15 mouse cellular contexts compared by ENCODE assay signal in genomic region chr16:4080419-4080818, GRCm38 (mm10). TPM values are rescaled to one million over a fixed set of nuclear protein-coding genes. Genes with fewer than 3 reads are reported as not detected.
DNase-seq lines count a peak whose midpoint lies in the region; ATAC-seq and TF ChIP-seq lines count a peak whose summit lies in the region.
"Not testable (repeated sequence)": the region's sequence is repeated elsewhere in the genome, so short reads cannot be mapped to it uniquely, and the experiment has no call there.
"Had no signal": no experiment of that assay in that cellular context is flagged by ENCODE, and none has a peak within 500 bp of the region (broad histone marks: within the 10 kb centered on the region; RNA-seq: fewer than 3 reads in every experiment).

No protein-coding gene starts in this region.

- peaks cover 7 to 25% of the 10 kb centered on the region in 2 experiments for H3K4me1 ChIP-seq in MEL (ENCODE audit: control insufficient read depth in 1 of 2, insufficient read depth in 2 of 2, low read length in 2 of 2)
- H3K4me1 ChIP-seq in heart, embryonic 10.5 days = peaks cover 25% of the 10 kb centered on the region
- peaks cover 34% of the 10 kb centered on the region for H3K4me1 ChIP-seq in heart, embryonic 12.5 days (replicated peaks)
- H3K4me1 ChIP-seq in heart, embryonic 13.5 days = peaks cover 47% of the 10 kb centered on the region
- peaks cover 38% of the 10 kb centered on the region for H3K4me1 ChIP-seq in heart, embryonic 15.5 days (replicated peaks)
- H3K4me1 ChIP-seq in heart, embryonic 16.5 days (ENCODE audit: control insufficient read depth, insufficient read depth, low read length) = peaks cover 30% of the 10 kb centered on the region
- H3K4me1 ChIP-seq in heart, postnatal 0 days (ENCODE audit: control insufficient read depth, insufficient read depth) = peaks cover 17% of the 10 kb centered on the region

- peaks cover 0 to 29% of the 10 kb centered on the region in 2 experiments; a peak in 3 of 4 replicates for H3K36me3 ChIP-seq in MEL (ENCODE audit: control insufficient read depth in 1 of 2, insufficient read depth in 2 of 2, low read length in 2 of 2)
- peaks cover 28% of the 10 kb centered on the region for H3K36me3 ChIP-seq in heart, embryonic 10.5 days
- H3K36me3 ChIP-seq in heart, embryonic 12.5 days = peaks cover 28% of the 10 kb centered on the region
- H3K36me3 ChIP-seq in heart, embryonic 13.5 days = peaks cover 36% of the 10 kb centered on the region
- peaks cover 26% of the 10 kb centered on the region for H3K36me3 ChIP-seq in heart, embryonic 15.5 days
- peaks cover 27% of the 10 kb centered on the region for H3K36me3 ChIP-seq in heart, embryonic 16.5 days (ENCODE audit: control insufficient read depth, insufficient read depth)
- H3K36me3 ChIP-seq in heart, postnatal 0 days (replicated peaks; ENCODE audit: control insufficient read depth, insufficient read depth, low read length) = peaks cover 19% of the 10 kb centered on the region

- DNase-seq in MEL (ENCODE audit: low read depth, low spot score) = peak; percentile 21
- peak; percentile 53 for DNase-seq in heart, adult 11 months
- peak; percentile 13 for DNase-seq in heart, embryonic 10.5 days (ENCODE audit: low spot score)
- DNase-seq in heart, postnatal 0 days (ENCODE audit: low spot score) = peak; percentile 14

- TF ChIP-seq EP300 in MEL (IDR thresholded peaks at IDR 0.05; ENCODE audit: low read depth in 1 of 2, low read length in 2 of 2); heart, postnatal 0 days (IDR thresholded peaks at IDR 0.05; ENCODE audit: low read depth): not testable (repeated sequence)

- not testable (repeated sequence) for TF ChIP-seq CTCF in MEL (IDR thresholded peaks at IDR 0.05 in 2 of 3, conservative IDR thresholded peaks at IDR 0.05 in 1 of 3; ENCODE audit: control insufficient read depth in 1 of 3, insufficient read depth in 1 of 3, low read depth in 2 of 3, low read length in 3 of 3, poor library complexity in 1 of 3, severe bottlenecking in 1 of 3); heart, postnatal 0 days (IDR thresholded peaks at IDR 0.05; ENCODE audit: low read depth)

- not testable (repeated sequence) for H3K4me2 ChIP-seq in heart, embryonic 12.5 days; heart, embryonic 13.5 days; heart, embryonic 15.5 days; heart, embryonic 16.5 days (ENCODE audit: low read depth, low read length); heart, postnatal 0 days (ENCODE audit: low read depth, low read length)

- 63% methylated on average over 3 of the region's 3 CpGs for WGBS in heart, embryonic 10.5 days
- 45% methylated on average over 3 of the region's 3 CpGs for WGBS in heart, embryonic 12.5 days
- 41% methylated on average over 3 of the region's 3 CpGs for WGBS in heart, embryonic 13.5 days
- WGBS in heart, embryonic 15.5 days = 34% methylated on average over 3 of the region's 3 CpGs
- 27% methylated on average over 3 of the region's 3 CpGs for WGBS in heart, embryonic 16.5 days
- 23% methylated on average over 3 of the region's 3 CpGs for WGBS in heart, postnatal 0 days

- H3K4me3 ChIP-seq in MEL (ENCODE audit: control insufficient read depth in 1 of 2, insufficient read depth in 1 of 2, low read depth in 2 of 2, low read length in 2 of 2); heart, embryonic 10.5 days; heart, embryonic 12.5 days; heart, embryonic 13.5 days; heart, embryonic 15.5 days; heart, embryonic 16.5 days (ENCODE audit: low read length); heart, postnatal 0 days (ENCODE audit: low read depth, low read length): not testable (repeated sequence)

- H3K9ac ChIP-seq in MEL (ENCODE audit: control insufficient read depth, low read depth, low read length, poor library complexity, severe bottlenecking); heart, embryonic 12.5 days; heart, embryonic 13.5 days; heart, embryonic 15.5 days; heart, embryonic 16.5 days (ENCODE audit: low read length); heart, postnatal 0 days (replicated peaks; ENCODE audit: low read depth, low read length): not testable (repeated sequence)

- not testable (repeated sequence) for TF ChIP-seq RAD21 in MEL (IDR thresholded peaks at IDR 0.05; ENCODE audit: low read depth, low read length)

- not testable (repeated sequence) for H3K9me3 ChIP-seq in MEL (replicated peaks; ENCODE audit: insufficient read depth, low read length); heart, embryonic 10.5 days; heart, embryonic 12.5 days (replicated peaks); heart, embryonic 13.5 days; heart, embryonic 15.5 days (replicated peaks); heart, embryonic 16.5 days (replicated peaks; ENCODE audit: control insufficient read depth, low read length); heart, postnatal 0 days (replicated peaks; ENCODE audit: control insufficient read depth, low read length)

- peaks cover 21% of the 10 kb centered on the region for H3K79me2 ChIP-seq in MEL (ENCODE audit: control insufficient read depth, insufficient read depth, low read length, poor library complexity)

- H3K27me3 ChIP-seq in MEL (ENCODE audit: control insufficient read depth in 1 of 2, insufficient read depth in 2 of 2, low read length in 2 of 2); heart, embryonic 10.5 days (ENCODE audit: insufficient read depth, poor library complexity, severe bottlenecking); heart, embryonic 12.5 days (replicated peaks); heart, embryonic 13.5 days (replicated peaks); heart, embryonic 15.5 days; heart, embryonic 16.5 days (ENCODE audit: control insufficient read depth, insufficient read depth, low read length); heart, postnatal 0 days (ENCODE audit: control insufficient read depth, insufficient read depth, low read length): not testable (repeated sequence)

- not testable (repeated sequence) for TF ChIP-seq POLR2A in MEL (IDR thresholded peaks at IDR 0.05; ENCODE audit: control insufficient read depth in 1 of 2, insufficient read depth in 1 of 2, low read depth in 1 of 2, low read length in 2 of 2, poor library complexity in 1 of 2)

- H3K27ac ChIP-seq in MEL (ENCODE audit: control insufficient read depth, low read depth, low read length); heart, embryonic 10.5 days: not testable (repeated sequence)
- H3K27ac ChIP-seq in heart, embryonic 12.5 days (ENCODE audit: poor library complexity, severe bottlenecking) = 0 out of 2 replicates have a peak overlapping the region, but pooled peaks have one; percentile 27
- peak overlapping the region; percentile 64 for H3K27ac ChIP-seq in heart, embryonic 13.5 days (replicated peaks)
- peak overlapping the region; percentile 52 for H3K27ac ChIP-seq in heart, embryonic 15.5 days
- peak overlapping the region; percentile 75 for H3K27ac ChIP-seq in heart, embryonic 16.5 days (ENCODE audit: low read length)
- H3K27ac ChIP-seq in heart, postnatal 0 days (ENCODE audit: low read depth) = peak overlapping the region; percentile 71

- ATAC-seq in heart, embryonic 12.5 days (ENCODE audit: insufficient number of reproducible peaks, low FRiP score); heart, embryonic 13.5 days (ENCODE audit: extremely low read depth, insufficient number of reproducible peaks, low FRiP score, low TSS enrichment); heart, embryonic 15.5 days (replicated peaks; ENCODE audit: insufficient number of reproducible peaks, insufficient read depth, low FRiP score, low read depth); heart, embryonic 16.5 days (replicated peaks; ENCODE audit: extremely low read depth, insufficient read depth, low FRiP score); heart, postnatal 0 days (ENCODE audit: insufficient read depth, low read depth): not testable (repeated sequence)

RNA-seq across cellular contexts. Expression of gene Trap1, which starts 2.8 kb away (rescaled TPM):
- total RNA-seq in MEL (2012; rRNA removed) = 120 and 128 TPM in 2 replicates
- polyA plus RNA-seq in MEL (2012; ENCODE audit: insufficient read depth in 1 of 2, insufficient read length in 2 of 2, low read depth in 1 of 2, low replicate concordance in 2 of 2, missing spikeins in 1 of 2) = 100 to 1,000 TPM; 214 to 299 TPM
- 105 and 112 TPM in 2 replicates for polyA plus RNA-seq in heart, embryonic 10.5 days (2016; fragmentation: Nextera tagmentation; extraction: Ambion mirVana)
- 97.3 and 102 TPM in 2 replicates for polyA plus RNA-seq in heart, embryonic 12.5 days (2016; fragmentation: Nextera tagmentation; extraction: Ambion mirVana)
- polyA plus RNA-seq in heart, embryonic 13.5 days (2015; fragmentation: Nextera tagmentation; extraction: Ambion mirVana) = 93.9 and 103 TPM in 2 replicates
- polyA plus RNA-seq in heart, embryonic 15.5 days (2015; fragmentation: Nextera tagmentation; extraction: Ambion mirVana) = 102 and 110 TPM in 2 replicates
- 128 and 142 TPM in 2 replicates for polyA plus RNA-seq in heart, embryonic 16.5 days (2015; fragmentation: Nextera tagmentation; extraction: Ambion mirVana)
- total RNA-seq in heart, postnatal 0 days (2014; rRNA removed; ENCODE audit: low replicate concordance) = 109 and 135 TPM in 2 replicates
- 117 and 121 TPM in 2 replicates for polyA plus RNA-seq in heart, postnatal 0 days (2015; fragmentation: Nextera tagmentation; extraction: Ambion mirVana)

RNA-seq across cellular contexts. Expression of gene Dnase1, which starts 43.7 kb away (rescaled TPM):
- total RNA-seq in MEL (2012; rRNA removed) = 0.42 and 0.81 TPM in 2 replicates
- polyA plus RNA-seq in MEL (2012; ENCODE audit: insufficient read depth in 1 of 2, insufficient read length in 2 of 2, low read depth in 1 of 2, low replicate concordance in 2 of 2, missing spikeins in 1 of 2) = 1 to 10 TPM in 1 of 2 experiments, not detected in 1; 7.7 TPM
- 5.2 and 5.5 TPM in 2 replicates for polyA plus RNA-seq in heart, embryonic 10.5 days (2016; fragmentation: Nextera tagmentation; extraction: Ambion mirVana)
- 3.4 and 5.0 TPM in 2 replicates for polyA plus RNA-seq in heart, embryonic 12.5 days (2016; fragmentation: Nextera tagmentation; extraction: Ambion mirVana)
- 3.5 and 4.1 TPM in 2 replicates for polyA plus RNA-seq in heart, embryonic 13.5 days (2015; fragmentation: Nextera tagmentation; extraction: Ambion mirVana)
- polyA plus RNA-seq in heart, embryonic 15.5 days (2015; fragmentation: Nextera tagmentation; extraction: Ambion mirVana) = 2.5 and 3.7 TPM in 2 replicates
- 3.5 and 4.6 TPM in 2 replicates for polyA plus RNA-seq in heart, embryonic 16.5 days (2015; fragmentation: Nextera tagmentation; extraction: Ambion mirVana)
- not detected in 2 replicates for total RNA-seq in heart, postnatal 0 days (2014; rRNA removed; ENCODE audit: low replicate concordance)
- polyA plus RNA-seq in heart, postnatal 0 days (2015; fragmentation: Nextera tagmentation; extraction: Ambion mirVana) = 0.82 and 1.3 TPM in 2 replicates
- total RNA-seq: adrenal gland, adult 2 months; adrenal gland, adult 8-10 months; adrenal gland, postnatal 10 days; adrenal gland, postnatal 14 days; adrenal gland, postnatal 25 days; adrenal gland, postnatal 36 days had no signal
- polyA plus RNA-seq: adrenal gland, adult 2 months; G1E had no signal
